Mouse (Mus musculus) forebrain, postnatal 0 days (tissue): ENCODE measurements at regions not wholly inside any gene's neighbourhood (a gene's known extent, or its start where the extent isn't known, plus 50 kb on each side); places are given as distances from the start of the nearest gene placed in this dataset.

Experiments used
- ATAC-seq: fragments of 200-750 bp; cut with Nextera tagmentation; 2 replicates; pipeline ENCODE4 v1.8.0; 2017; ENCODE audit warnings: mild to moderate bottlenecking, moderate library complexity
- DNase-seq: peaks from one replicate; pipeline ENCODE4 v3.0.0-alpha.2; 2015
- H3K27ac ChIP-seq: fragments of 300-500 bp; sonication (generic); 2 replicates; pipeline ENCODE4 v1.5.1; 2014; ENCODE audit warnings: low read depth, mild to moderate bottlenecking, antibody characterized with exemption, low read length, moderate library complexity, mixed read lengths
- H3K27me3 ChIP-seq: fragments of 300-500 bp; sonication (generic); 2 replicates; pipeline ENCODE4 v1.6.1; 2014; ENCODE audit warnings: mild to moderate bottlenecking, low read length, mixed read lengths; ENCODE audit not compliant: insufficient read depth
- H3K36me3 ChIP-seq: fragments of 300-500 bp; sonication (generic); 2 replicates; pipeline ENCODE4 v1.6.1; 2014; ENCODE audit warnings: mild to moderate bottlenecking, moderate library complexity; ENCODE audit not compliant: insufficient read depth
- H3K4me1 ChIP-seq: fragments of 300-500 bp; sonication (generic); 2 replicates; pipeline ENCODE4 v1.6.1; 2014; ENCODE audit warnings: antibody characterized with exemption; ENCODE audit not compliant: insufficient read depth
- H3K4me2 ChIP-seq: fragments of 300-500 bp; sonication (generic); 2 replicates; pipeline ENCODE4 v1.6.1; 2014; ENCODE audit warnings: low read depth, mild to moderate bottlenecking, moderate library complexity
- H3K4me3 ChIP-seq: fragments of 300-500 bp; sonication (generic); 2 replicates; pipeline ENCODE4 v1.5.1; 2014; ENCODE audit warnings: low read depth, low read length, mixed read lengths
- H3K9ac ChIP-seq: fragments of 300-500 bp; sonication (generic); 2 replicates; pipeline ENCODE4 v1.6.1; 2014; ENCODE audit warnings: mild to moderate bottlenecking
- H3K9me3 ChIP-seq: fragments of 300-500 bp; sonication (generic); 2 replicates; pipeline ENCODE4 v1.6.1; 2016; ENCODE audit warnings: low read length
- CTCF ChIP-seq: sonication (generic); IDR thresholded peaks from 2 replicates; pipeline ENCODE4 v1.5.1; 2016; ENCODE audit warnings: antibody characterized with exemption, control low read depth, low read depth
- WGBS: fragments of 180-500 bp; shearing (Covaris S2); extraction: QIAGEN DNeasy Blood & Tissue Kit; methylation state at CpG from one replicate; pipeline ENCODE4 v1.1.7; 2014; 5-methylcytosine and 5-hydroxymethylcytosine counted together

- 86% methylated on average over 7 of the region's 7 CpGs for WGBS
- Histone ChIP-seq H3K4me2 (no peak overlapping the region), H3K27ac (no peak overlapping the region), H3K9ac (no peak overlapping the region), H3K4me1 (no peaks in the 10 kb centered on the region), H3K4me3 (no peak overlapping the region), H3K36me3 (no peaks in the 10 kb centered on the region), H3K9me3 (no peaks in the 10 kb centered on the region), H3K27me3 (no peaks in the 10 kb centered on the region)
- ATAC-seq (no peak), DNase-seq (no peak)
- TF ChIP-seq CTCF, result no peak
Observed at GRCm38 (mm10) chr9:113309707-113310574, 398.1 kb downstream of the Pdcd6ip start.

GRCm38 (mm10) chr9:113305761-113306160 is 402.3 kb downstream of the Pdcd6ip start:
- Histone ChIP-seq H3K9me3 (no peaks in the 10 kb centered on the region), H3K4me3 (no peak overlapping the region), H3K27me3 (no peaks in the 10 kb centered on the region), H3K4me1 (peaks cover 12% of the 10 kb centered on the region; the same call in 1 of the 2 replicates), H3K27ac (0 out of 2 replicates have a peak overlapping the region, but pooled peaks have one; percentile 9), H3K9ac (no peak overlapping the region), H3K4me2 (no peak overlapping the region), H3K36me3 (no peaks in the 10 kb centered on the region)
- TF ChIP-seq CTCF, result no peak; the same call in 1 of the 2 replicates
- WGBS, result 17% methylated on average over 4 of the region's 4 CpGs
- DNase-seq (no peak), ATAC-seq (peak; percentile 65)

DNA sequence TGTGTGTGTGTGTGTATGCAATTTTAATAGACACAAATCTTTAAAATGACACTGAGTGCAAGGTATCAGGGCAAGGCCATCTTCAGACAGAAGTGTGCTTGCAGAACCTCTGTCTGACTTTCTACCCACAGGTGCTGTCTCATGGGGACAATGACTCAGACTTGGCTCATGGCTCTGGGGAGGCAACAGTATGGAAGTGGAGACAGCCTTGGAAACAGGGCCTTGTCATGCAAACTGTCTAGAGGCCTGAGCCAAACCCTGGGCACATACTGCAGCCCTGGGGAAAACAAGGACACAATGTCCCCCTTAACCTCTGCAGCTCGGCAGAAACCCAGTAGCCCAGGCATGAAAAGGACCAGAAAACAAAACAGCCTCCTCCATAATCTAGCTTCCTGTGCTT is 405.6 kb downstream of the Pdcd6ip start:
- WGBS, result 32% methylated on average over 1 of the region's 1 CpGs
- no peak for ATAC-seq
- no peak overlapping the region for H3K4me3 ChIP-seq

GRCm38 (mm10) chr9:113300846-113301245 is 407.2 kb downstream of the Pdcd6ip start:
- Histone ChIP-seq H3K36me3 (no peaks in the 10 kb centered on the region), H3K4me1 (peaks cover 12% of the 10 kb centered on the region; the same call in 1 of the 2 replicates), H3K27ac (0 out of 2 replicates have a peak overlapping the region, but pooled peaks have one; percentile 16), H3K27me3 (no peaks in the 10 kb centered on the region), H3K9ac (no peak overlapping the region), H3K4me2 (no peak overlapping the region), H3K4me3 (no peak overlapping the region), H3K9me3 (no peaks in the 10 kb centered on the region)
- whole genome bisulfite sequencing, result 34% methylated on average over 2 of the region's 2 CpGs
- ATAC-seq (peak; percentile 63; the same call in 1 of the 2 replicates), DNase-seq (peak; percentile 75)
- peak; percentile 66 for TF ChIP-seq CTCF

More for the DNA sequence above, 405.6 kb downstream of the Pdcd6ip start:
- Histone ChIP-seq H3K36me3 (no peaks in the 10 kb centered on the region), H3K27ac (no peak overlapping the region), H3K9me3 (no peaks in the 10 kb centered on the region), H3K4me1 (peaks cover 12% of the 10 kb centered on the region; the same call in 1 of the 2 replicates), H3K9ac (no peak overlapping the region), H3K4me2 (no peak overlapping the region), H3K27me3 (no peaks in the 10 kb centered on the region)
- TF ChIP-seq CTCF, result no peak
- no peak for DNase-seq

DNA sequence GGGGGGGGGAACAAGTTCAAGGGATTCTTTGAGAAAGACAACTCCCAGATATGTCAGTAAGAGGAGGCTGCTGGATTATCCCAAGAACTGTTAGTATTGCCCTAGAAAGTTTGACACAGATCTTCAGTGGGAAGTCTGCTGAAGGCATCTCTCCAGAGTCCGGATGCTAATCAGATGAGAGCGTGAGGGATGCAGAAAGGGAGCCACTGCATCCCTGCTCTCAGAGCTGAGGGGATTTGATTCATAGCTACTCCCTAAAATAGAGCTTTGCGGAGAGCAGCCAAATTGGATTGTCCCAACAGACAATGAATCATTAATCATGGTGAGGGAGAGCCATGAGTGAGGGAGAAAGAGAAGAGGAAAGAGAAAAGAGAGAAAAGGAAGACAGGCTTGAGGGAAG is 408.2 kb downstream of the Pdcd6ip start:
- Histone ChIP-seq H3K36me3 (no peaks in the 10 kb centered on the region), H3K4me1 (peaks cover 12% of the 10 kb centered on the region; the same call in 1 of the 2 replicates), H3K4me3 (no peak overlapping the region), H3K4me2 (no peak overlapping the region), H3K9me3 (no peaks in the 10 kb centered on the region), H3K27me3 (no peaks in the 10 kb centered on the region), H3K9ac (no peak overlapping the region), H3K27ac (peak overlapping the region; percentile 16; the same call in 1 of the 2 replicates)
- no peak for DNase-seq
- no peak for ATAC-seq
- TF ChIP-seq CTCF, result no peak
- 12% methylated on average over 3 of the region's 3 CpGs for WGBS

GRCm38 (mm10) chr9:113295850-113296467 is 412.1 kb downstream of the Pdcd6ip start:
- WGBS, result 79% methylated on average over 5 of the region's 5 CpGs
- no peak for DNase-seq

GRCm38 (mm10) chr9:113287397-113287796 is 420.7 kb downstream of the Pdcd6ip start:
- no peak overlapping the region for H3K9ac ChIP-seq
- no peak for DNase-seq
- no peak overlapping the region for H3K27ac ChIP-seq
- no peaks in the 10 kb centered on the region for H3K9me3 ChIP-seq
- H3K4me2 ChIP-seq, result no peak overlapping the region
- H3K27me3 ChIP-seq, result no peaks in the 10 kb centered on the region
- no peaks in the 10 kb centered on the region for H3K4me1 ChIP-seq
- H3K4me3 ChIP-seq, result no peak overlapping the region
- ATAC-seq, result peak; percentile 20; the same call in 1 of the 2 replicates
- TF ChIP-seq CTCF, result no peak
- no peaks in the 10 kb centered on the region for H3K36me3 ChIP-seq
- 18% methylated on average over 4 of the region's 4 CpGs for WGBS

More at GRCm38 (mm10) chr9:113295850-113296467, 412.1 kb downstream of the Pdcd6ip start:
- no peaks in the 10 kb centered on the region for H3K4me1 ChIP-seq
- H3K4me2 ChIP-seq, result no peak overlapping the region
- no peaks in the 10 kb centered on the region for H3K9me3 ChIP-seq
- no peak overlapping the region for H3K27ac ChIP-seq
- no peak overlapping the region for H3K4me3 ChIP-seq
- H3K27me3 ChIP-seq, result no peaks in the 10 kb centered on the region
- H3K36me3 ChIP-seq, result no peaks in the 10 kb centered on the region
- TF ChIP-seq CTCF, result no peak
- no peak for ATAC-seq
- no peak overlapping the region for H3K9ac ChIP-seq
